Mouse (Mus musculus) monocyte, adult 2 months (primary cell): ENCODE measurements around the gene Gm5724.

Experiments used
- DNase-seq, 2 experiments: peaks; one replicate each; pipeline ENCODE4 v3.0.0; 2022; ENCODE audit warnings: low spot score in 2 of 2, low read depth in 1 of 2

Gm5724 gene

GRCm38 (mm10) chr6:141773710-141774109, at the start of gene Gm5724:
Gm5724 (minus strand) TSS chr6:141773810.
- DNase-seq: no peak

GRCm38 (mm10) chr6:141797837-141798236, 24.2 kb upstream of the Gm5724 start:
- DNase-seq: no peak

- no peak for DNase-seq
These were observed 866 bp upstream of the Gm5724 start for GRCm38 (mm10) chr6:141774476-141774875.

GRCm38 (mm10) chr6:141691246-141691645, 82.4 kb downstream of the Gm5724 start:
- no peak for DNase-seq

GRCm38 (mm10) chr6:141687008-141687407, 86.6 kb downstream of the Gm5724 start:
- DNase-seq: no peak
